Mouse (Mus musculus) C2C12 (cell line): Measurements from ENCODE around the gene Gm37240.

Experiments used
- CEBPB ChIP-seq: IDR thresholded peaks from one replicate; pipeline ENCODE4 v1.6.1; 2011; ENCODE audit warnings: low read depth, mild to moderate bottlenecking, control low read depth, moderate library complexity
- CTCF ChIP-seq: IDR thresholded peaks from one replicate; pipeline ENCODE4 v1.5.1; 2011; ENCODE audit not compliant: control insufficient read depth, insufficient read depth, insufficient read length
- MAX ChIP-seq: IDR thresholded peaks from one replicate; pipeline ENCODE4 v1.6.1; 2011; ENCODE audit warnings: mild to moderate bottlenecking, control low read depth
- MYOD1 ChIP-seq: IDR thresholded peaks from one replicate; pipeline ENCODE4 v1.6.1; 2011; ENCODE audit warnings: low read depth; ENCODE audit not compliant: control insufficient read depth, insufficient read length
- MYOG ChIP-seq: IDR thresholded peaks from one replicate; pipeline ENCODE4 v1.6.1; 2011; ENCODE audit not compliant: control insufficient read depth, insufficient read length; ENCODE audit errors: extremely low read depth
- USF1 ChIP-seq: IDR thresholded peaks from one replicate; pipeline ENCODE4 v1.6.1; 2011; ENCODE audit warnings: low read depth, mild to moderate bottlenecking, control low read depth, moderate library complexity

DNA sequence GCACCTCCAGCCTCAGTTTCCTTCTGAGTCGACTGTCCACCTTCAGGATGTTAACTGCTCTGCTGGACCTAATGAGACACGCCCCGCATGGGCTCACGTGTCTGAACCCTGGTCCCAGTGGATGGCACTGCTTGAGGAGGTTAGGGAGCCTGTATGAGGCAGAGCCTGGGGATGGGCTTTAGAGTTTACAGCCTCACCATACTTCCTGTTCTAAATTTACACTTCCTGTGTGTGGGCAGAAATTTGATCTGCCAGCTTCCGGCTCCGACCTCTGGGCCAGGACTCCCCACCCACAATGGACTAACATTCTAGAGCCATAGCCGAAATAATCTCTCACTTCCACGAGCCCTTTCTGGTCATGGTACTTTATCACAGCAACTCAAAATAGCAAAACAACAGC lies 1340.1 kb downstream of the Gm37240 start:
- TF ChIP-seq CTCF (no peak), MYOD1 (no peak), USF1 (no peak), MAX (no peak), MYOG (no peak), CEBPB (no peak)
